Mouse (Mus musculus) lung, postnatal 0 days (tissue): ENCODE measurements at regions not wholly inside any gene's neighbourhood (a gene's known extent, or its start where the extent isn't known, plus 50 kb on each side); places are given as distances from the start of the nearest gene placed in this dataset.

Experiments used
- CTCF ChIP-seq: IDR thresholded peaks from 2 replicates; pipeline ENCODE4 v1.5.1; 2016; ENCODE audit warnings: antibody characterized with exemption, mild to moderate bottlenecking
- EP300 ChIP-seq: IDR thresholded peaks from 2 replicates; pipeline ENCODE4 v1.6.1; 2016; ENCODE audit warnings: antibody characterized with exemption, mild to moderate bottlenecking, control low read depth

GRCm38 (mm10) chr13:72977213-72977612 is 283.1 kb upstream of the Irx4 start:
- no peak for TF ChIP-seq CTCF
- TF ChIP-seq EP300: no peak
